ENCODE assay signal across 24 mouse cellular contexts in genomic region chr14:79849617-79850435, GRCm38 (mm10).
A peak's percentile ranks its signal among the peaks of the same experiment; 100 is the strongest.
DNase-seq lines count a peak whose midpoint lies in the region; ATAC-seq and TF ChIP-seq lines count a peak whose summit lies in the region.
"Had no signal": no experiment of that assay in that cellular context is flagged by ENCODE, and none has a peak within 500 bp of the region (broad histone marks: within the 10 kb centered on the region; RNA-seq: fewer than 3 reads in every experiment).

No protein-coding gene starts in this region.

- no peaks in the 10 kb centered on the region for H3K36me3 ChIP-seq in forebrain, embryonic 14.5 days (ENCODE audit: control insufficient read depth, insufficient read depth, low read length)
- H3K36me3 ChIP-seq in forebrain, postnatal 0 days (ENCODE audit: insufficient read depth) = no peaks in the 10 kb centered on the region
- no peaks in the 10 kb centered on the region for H3K36me3 ChIP-seq in kidney, adult 2 months (ENCODE audit: control insufficient read depth, insufficient read depth, low read length)
- no peaks in the 10 kb centered on the region for H3K36me3 ChIP-seq in forebrain, embryonic 15.5 days
- no peaks in the 10 kb centered on the region for H3K36me3 ChIP-seq in midbrain, embryonic 15.5 days (replicated peaks)
- H3K36me3 ChIP-seq: embryonic facial prominence, embryonic 13.5 days; heart, embryonic 10.5 days; limb, embryonic 13.5 days; lung, embryonic 15.5 days; midbrain, embryonic 12.5 days; neural tube, embryonic 12.5 days had no signal

- ATAC-seq in forebrain, embryonic 14.5 days = peak; percentile 47
- no peak for ATAC-seq in forebrain, postnatal 0 days
- peak; percentile 52 for ATAC-seq in forebrain, embryonic 15.5 days (replicated peaks)
- ATAC-seq in midbrain, embryonic 15.5 days (replicated peaks) = 0 out of 2 replicates have a peak, but pooled peaks have one; percentile 22
- ATAC-seq: intestine, postnatal 0 days; Patski had no signal

- no peak overlapping the region for H3K4me2 ChIP-seq in forebrain, embryonic 14.5 days (ENCODE audit: low read length)
- no peak overlapping the region for H3K4me2 ChIP-seq in forebrain, postnatal 0 days (ENCODE audit: low read depth)
- no peak overlapping the region for H3K4me2 ChIP-seq in forebrain, embryonic 15.5 days (replicated peaks)
- no peak overlapping the region for H3K4me2 ChIP-seq in midbrain, embryonic 15.5 days
- H3K4me2 ChIP-seq: embryonic facial prominence, embryonic 13.5 days; limb, embryonic 13.5 days; liver, embryonic 11.5 days; lung, embryonic 15.5 days; midbrain, embryonic 12.5 days; neural tube, embryonic 12.5 days had no signal

- H3K4me3 ChIP-seq in forebrain, embryonic 14.5 days (ENCODE audit: low read depth, low read length) = no peak overlapping the region
- H3K4me3 ChIP-seq in forebrain, postnatal 0 days (ENCODE audit: low read depth, low read length) = no peak overlapping the region
- no peak overlapping the region for H3K4me3 ChIP-seq in kidney, adult 2 months (ENCODE audit: insufficient read depth, low read depth, low read length)
- H3K4me3 ChIP-seq in forebrain, embryonic 15.5 days = no peak overlapping the region
- no peak overlapping the region for H3K4me3 ChIP-seq in midbrain, embryonic 15.5 days
- H3K4me3 ChIP-seq: embryonic facial prominence, embryonic 13.5 days; heart, embryonic 10.5 days; limb, embryonic 13.5 days; lung, embryonic 15.5 days; midbrain, embryonic 12.5 days; myocyte; neural tube, embryonic 12.5 days had no signal

- no peaks in the 10 kb centered on the region for H3K9me3 ChIP-seq in forebrain, embryonic 14.5 days (replicated peaks; ENCODE audit: control insufficient read depth, low read length)
- H3K9me3 ChIP-seq in forebrain, postnatal 0 days (ENCODE audit: low read length) = no peaks in the 10 kb centered on the region
- no peaks in the 10 kb centered on the region for H3K9me3 ChIP-seq in forebrain, embryonic 15.5 days
- no peaks in the 10 kb centered on the region for H3K9me3 ChIP-seq in midbrain, embryonic 15.5 days
- H3K9me3 ChIP-seq: embryonic facial prominence, embryonic 13.5 days; heart, embryonic 10.5 days; limb, embryonic 13.5 days; lung, embryonic 15.5 days; midbrain, embryonic 12.5 days; neural tube, embryonic 12.5 days had no signal

- no peak for TF ChIP-seq CTCF in forebrain, postnatal 0 days (IDR thresholded peaks at IDR 0.05; ENCODE audit: low read depth)
- TF ChIP-seq CTCF in kidney, adult 2 months (conservative IDR thresholded peaks at IDR 0.05; ENCODE audit: insufficient read depth, insufficient read length, low read depth, low read length) = no peak

- no peaks in the 10 kb centered on the region for H3K27me3 ChIP-seq in forebrain, embryonic 14.5 days (replicated peaks; ENCODE audit: control insufficient read depth, insufficient read depth, low read length)
- H3K27me3 ChIP-seq in forebrain, postnatal 0 days (ENCODE audit: insufficient read depth, low read length) = no peaks in the 10 kb centered on the region
- H3K27me3 ChIP-seq in kidney, adult 2 months (replicated peaks; ENCODE audit: control insufficient read depth, insufficient read depth, low read length) = no peaks in the 10 kb centered on the region
- no peaks in the 10 kb centered on the region for H3K27me3 ChIP-seq in forebrain, embryonic 15.5 days
- peaks cover 7% of the 10 kb centered on the region for H3K27me3 ChIP-seq in midbrain, embryonic 15.5 days (replicated peaks)
- H3K27me3 ChIP-seq: embryonic facial prominence, embryonic 13.5 days; limb, embryonic 13.5 days; lung, embryonic 15.5 days; neural tube, embryonic 12.5 days had no signal

- DNase-seq in forebrain, embryonic 14.5 days (ENCODE audit: low spot score) = peak; percentile 83
- no peak for DNase-seq in forebrain, postnatal 0 days
- DNase-seq in kidney, adult 2 months = peak; percentile 31
- DNase-seq in kidney, postnatal 4 days = no peak
- DNase-seq in cerebellum, adult 11 months = no peak
- DNase-seq: adrenal gland, postnatal 14 days; cerebellum, adult 18-20 months; cerebellum, postnatal 10 days; gastrocnemius, postnatal 14 days; heart, postnatal 36 days; right cerebral cortex, adult 18-20 months; right cerebral cortex, postnatal 4 days had no signal

- H3K9ac ChIP-seq in forebrain, embryonic 14.5 days (ENCODE audit: low read length) = no peak overlapping the region
- no peak overlapping the region for H3K9ac ChIP-seq in forebrain, postnatal 0 days
- H3K9ac ChIP-seq in forebrain, embryonic 15.5 days (replicated peaks) = no peak overlapping the region
- H3K9ac ChIP-seq in midbrain, embryonic 15.5 days = no peak overlapping the region
- H3K9ac ChIP-seq: embryonic facial prominence, embryonic 13.5 days; limb, embryonic 13.5 days; lung, embryonic 15.5 days; midbrain, embryonic 12.5 days; neural tube, embryonic 12.5 days had no signal

- H3K27ac ChIP-seq in forebrain, embryonic 14.5 days (ENCODE audit: low read depth, low read length) = peak overlapping the region; percentile 58
- H3K27ac ChIP-seq in forebrain, postnatal 0 days (ENCODE audit: low read depth, low read length) = no peak overlapping the region
- H3K27ac ChIP-seq in kidney, adult 2 months (ENCODE audit: insufficient read depth, low read depth, low read length) = no peak overlapping the region
- H3K27ac ChIP-seq in forebrain, embryonic 15.5 days (replicated peaks) = no peak overlapping the region
- no peak overlapping the region for H3K27ac ChIP-seq in midbrain, embryonic 15.5 days
- H3K27ac ChIP-seq: embryonic facial prominence, embryonic 13.5 days; heart, embryonic 10.5 days; limb, embryonic 13.5 days; lung, embryonic 15.5 days; midbrain, embryonic 12.5 days; neural tube, embryonic 12.5 days had no signal

- 20% methylated on average over 8 of the region's 8 CpGs for WGBS in forebrain, embryonic 14.5 days
- 27% methylated on average over 8 of the region's 8 CpGs for WGBS in forebrain, postnatal 0 days
- 72% methylated on average over 8 of the region's 8 CpGs for WGBS in kidney, adult 2 months
- 26% methylated on average over 8 of the region's 8 CpGs for whole genome bisulfite sequencing in forebrain, embryonic 15.5 days
- 35% methylated on average over 8 of the region's 8 CpGs for WGBS in midbrain, embryonic 15.5 days

- no peak for TF ChIP-seq POLR2A in kidney, adult 2 months (IDR thresholded peaks at IDR 0.05; ENCODE audit: low read depth, low read length)

- peaks cover 20% of the 10 kb centered on the region for H3K4me1 ChIP-seq in forebrain, embryonic 14.5 days (ENCODE audit: control insufficient read depth, insufficient read depth, low read length)
- H3K4me1 ChIP-seq in forebrain, postnatal 0 days (ENCODE audit: insufficient read depth) = peaks cover 12% of the 10 kb centered on the region; the same call in 1 of the 2 replicates
- no peaks in the 10 kb centered on the region for H3K4me1 ChIP-seq in kidney, adult 2 months (ENCODE audit: control insufficient read depth, insufficient read depth, low read length)
- peaks cover 31% of the 10 kb centered on the region for H3K4me1 ChIP-seq in forebrain, embryonic 15.5 days
- H3K4me1 ChIP-seq in midbrain, embryonic 15.5 days = peaks cover 18% of the 10 kb centered on the region
- H3K4me1 ChIP-seq: embryonic facial prominence, embryonic 13.5 days; heart, embryonic 10.5 days; lung, embryonic 15.5 days had no signal

Comparison
In these comparisons a context has a peak if more than half of its experiments do, and no peak if none do; other contexts are left out.
1. DNase-seq: peak in forebrain, embryonic 14.5 days (single experiment) and kidney, adult 2 months (single experiment); none in forebrain, postnatal 0 days (single experiment), kidney, postnatal 4 days (0 of 2) and cerebellum, adult 11 months (single experiment).